Mouse (Mus musculus) heart, adult 18-20 months (tissue): ENCODE results near the gene Kcnh6. TPM values are rescaled to one million over a fixed set of nuclear protein-coding genes. Genes with fewer than 3 reads are reported as not detected.

Experiments used
- DNase-seq, 2 experiments: peaks; one replicate each; pipeline ENCODE4 v3.0.0; 2021 to 2022; ENCODE audit warnings: mixed read lengths in 1 of 2
- total RNA-seq, 2 experiments: library from RNA; stranded (reverse); gene quantifications; 2 replicates each; pipeline ENCODE4 v1.2.3; 2021

Kcnh6 gene
- total RNA-seq, 2 experiments from 2014 or later: 0.15 TPM; not detected in 1

DNA sequence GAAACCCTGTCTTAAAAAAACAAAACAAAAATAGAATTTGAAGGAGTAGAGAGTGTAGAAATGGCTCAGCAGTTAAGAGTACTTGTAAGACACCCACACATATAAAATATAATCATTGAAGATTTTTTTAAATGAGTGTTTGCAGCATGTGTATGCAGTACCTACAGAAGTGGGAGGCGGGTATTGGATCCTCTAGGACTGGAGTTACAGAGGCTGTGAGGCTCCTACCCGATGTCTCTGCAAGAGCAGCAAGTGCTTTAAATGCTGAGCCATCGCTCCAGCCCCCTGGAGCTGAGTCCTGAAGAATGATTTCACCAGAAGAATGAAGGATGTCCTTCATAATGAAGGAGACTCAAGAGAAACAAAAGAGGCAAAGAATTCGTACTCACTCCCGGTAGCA lies 55.8 kb downstream of the Kcnh6 start:
- no peak for DNase-seq

DNA sequence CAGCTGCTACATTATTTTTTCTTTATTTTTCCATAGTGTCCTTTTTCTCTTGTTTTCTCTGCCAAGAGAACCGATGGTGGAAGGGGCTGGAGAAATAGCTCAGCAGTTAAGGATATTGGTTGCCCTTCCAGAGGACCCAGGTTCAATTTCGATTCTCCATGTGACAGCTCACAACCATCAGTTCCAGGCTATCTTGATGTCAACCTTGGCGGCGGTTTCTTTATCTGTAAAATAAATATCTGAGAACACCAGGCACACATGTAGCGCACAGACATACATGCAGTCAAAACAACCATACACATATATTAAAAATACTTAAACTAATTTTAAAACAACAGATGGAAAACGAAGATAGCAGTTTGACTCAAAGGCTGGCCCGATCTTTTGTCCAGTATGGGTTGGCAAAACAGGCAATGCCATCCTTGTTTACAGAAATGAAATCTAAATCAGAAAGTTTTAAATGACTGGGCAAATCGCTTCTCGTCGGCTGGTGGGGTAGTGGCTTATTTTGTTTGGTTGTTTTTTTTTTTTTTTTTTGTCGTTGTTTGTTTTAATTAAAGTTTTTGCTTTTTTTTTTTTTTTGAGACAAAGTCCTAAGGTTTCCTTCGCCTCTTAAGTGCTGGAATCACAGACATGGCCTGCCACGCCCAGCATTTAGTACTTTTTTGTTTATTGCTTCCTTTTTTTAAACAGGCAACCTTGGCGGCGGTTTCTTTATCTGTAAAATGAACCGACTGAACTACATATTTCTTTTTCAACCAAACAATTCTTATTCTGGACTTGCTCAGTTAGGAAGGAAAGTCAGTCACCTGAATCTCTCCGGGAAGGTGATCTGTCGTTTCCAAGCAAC lies 57.4 kb downstream of the Kcnh6 start:
- no peak for DNase-seq

DNA sequence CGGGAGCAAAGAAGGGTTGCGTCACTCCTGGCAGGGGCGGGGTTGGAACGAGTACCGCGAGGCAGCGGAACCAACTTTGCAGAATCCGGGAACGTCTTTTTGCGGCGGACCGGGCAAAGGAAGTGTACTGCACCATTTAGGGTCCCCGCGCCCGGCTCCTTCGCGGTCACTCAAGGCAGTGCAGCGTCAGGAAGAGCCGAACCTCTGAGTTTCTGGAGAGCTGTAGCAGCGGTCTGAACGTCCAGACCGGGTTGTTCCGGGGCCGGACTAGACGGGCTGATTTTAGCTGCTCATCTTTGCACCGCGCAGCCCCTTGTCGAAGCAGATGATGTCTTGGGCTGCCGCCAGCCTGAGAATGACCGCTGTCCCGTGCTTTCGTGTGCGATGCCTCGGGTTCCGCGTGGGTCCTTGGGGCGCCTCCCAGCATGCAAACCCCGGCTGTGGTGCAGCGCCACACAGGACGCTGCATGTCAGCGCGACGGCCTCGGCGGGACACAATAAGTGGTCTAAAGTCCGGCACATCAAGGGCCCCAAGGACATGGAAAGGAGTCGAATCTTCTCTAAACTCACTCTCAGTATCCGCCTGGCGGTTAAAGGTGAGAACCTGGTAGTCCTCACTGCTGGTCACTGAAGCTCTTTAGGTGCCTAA lies 58.1 kb downstream of the Kcnh6 start, which contains the start of gene Taco1:
Gene Taco1 (plus strand): TSS at position 139 of the 649 bp plus-strand sequence.
- DNase-seq: peak; percentile 95 to 98

DNA sequence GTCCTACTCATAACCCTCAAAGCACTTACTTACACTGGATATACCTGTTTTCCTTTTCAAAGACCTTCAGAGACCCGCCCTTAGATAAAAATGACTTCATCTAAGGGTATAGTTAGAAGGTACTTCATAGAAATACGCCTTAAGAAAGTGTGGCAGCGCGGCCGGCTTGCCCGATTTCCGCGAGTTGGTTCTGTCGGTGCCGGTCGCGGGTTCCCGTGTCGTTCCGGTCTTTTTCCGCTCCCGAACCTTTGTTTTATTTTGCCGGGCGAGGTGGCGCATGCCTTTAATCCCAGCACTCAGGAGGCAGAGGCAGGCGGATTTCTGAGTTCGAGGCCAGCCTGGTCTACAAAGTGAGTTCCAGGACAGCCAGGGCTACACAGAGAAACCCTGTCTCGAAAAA lies 58.7 kb downstream of the Kcnh6 start:
- DNase-seq: peak in 1 of 2 experiments; percentile 35

DNA sequence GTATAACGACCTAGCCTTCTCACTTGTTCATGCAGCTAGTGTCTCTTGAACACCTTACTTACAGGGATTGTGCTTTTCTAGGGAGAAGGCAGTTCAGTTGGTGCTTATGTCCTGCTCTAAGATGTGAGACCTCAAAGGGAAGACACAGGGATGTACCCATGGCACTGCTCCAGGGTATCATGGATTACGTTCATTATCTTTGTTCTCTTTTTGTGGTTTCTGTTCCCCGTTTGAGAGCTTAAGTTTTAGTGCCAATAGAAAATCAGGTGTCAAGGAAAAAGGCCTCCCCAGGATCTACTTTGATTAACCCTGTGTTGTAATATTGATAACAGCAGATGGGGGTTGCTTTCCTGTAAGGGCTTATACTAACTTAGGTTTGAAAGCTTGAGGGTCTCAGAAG lies 65.8 kb downstream of the Kcnh6 start:
- DNase-seq: no peak

DNA sequence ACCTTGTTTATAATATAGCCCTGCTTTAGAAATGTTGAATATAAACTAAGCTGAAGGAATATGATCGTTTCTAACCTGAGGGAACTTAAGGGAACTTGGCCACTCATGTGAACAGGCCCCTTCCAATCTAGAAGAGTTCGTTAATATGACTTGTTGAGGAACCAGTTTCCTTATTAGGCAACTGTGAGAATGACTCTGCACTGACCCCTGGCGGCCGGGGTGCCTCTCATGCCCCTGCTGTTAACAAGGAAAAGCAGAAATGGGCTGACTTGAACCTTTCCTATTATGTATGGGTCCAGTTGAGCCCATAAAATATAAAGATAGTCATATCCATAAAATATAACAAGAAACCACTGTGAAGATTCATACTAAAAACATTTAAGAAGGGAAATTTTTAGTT lies 68.4 kb downstream of the Kcnh6 start:
- DNase-seq: peak; percentile 68 to 89

Other genes starting within 250 kb of the Kcnh6 start
- 1 to 10 TPM; 6.9 to 9.0 TPM for gene Cyb561, start 54.8 kb upstream of the Kcnh6 start, total RNA-seq
- gene Ace, start 40.2 kb upstream of the Kcnh6 start, total RNA-seq: 10 to 100 TPM; 22.2 to 25.1 TPM
- gene Ace3, start 13.4 kb upstream of the Kcnh6 start, total RNA-seq: not detected
- gene Dcaf7, start 28.7 kb downstream of the Kcnh6 start, total RNA-seq: 10 to 100 TPM; 40.0 to 41.6 TPM
- 10 to 100 TPM; 65.6 to 68.9 TPM for gene Taco1, start 57.9 kb downstream of the Kcnh6 start, total RNA-seq
- 10 to 100 TPM; 35.0 to 37.3 TPM for gene Map3k3, start 76.5 kb downstream of the Kcnh6 start, total RNA-seq
- not detected for gene Gm10840, start 152.7 kb downstream of the Kcnh6 start, total RNA-seq
- 10 to 100 TPM in 1 of 2 experiments, 1 to 10 TPM in 1; 3.5 to 12.3 TPM for gene Limd2, start 152.7 kb downstream of the Kcnh6 start, total RNA-seq
- 1 to 10 TPM; 6.2 to 8.0 TPM for gene Strada, start 194.0 kb downstream of the Kcnh6 start, total RNA-seq
- gene Ccdc47, start 208.2 kb downstream of the Kcnh6 start, total RNA-seq: 10 to 100 TPM; 70.0 to 74.0 TPM
- gene Ddx42, start 208.8 kb downstream of the Kcnh6 start, total RNA-seq: 10 to 100 TPM; 24.1 to 26.7 TPM
- 10 to 100 TPM; 19.5 to 23.2 TPM for gene Ftsj3, start 248.0 kb downstream of the Kcnh6 start, total RNA-seq
- 100 to 1,000 TPM; 109 TPM for gene Psmc5, start 248.0 kb downstream of the Kcnh6 start, total RNA-seq